Mouse (Mus musculus) embryonic fibroblast, embryonic 13.5 days (primary cell): ENCODE measurements around the gene Nr4a1.

Source experiments
- CTCF ChIP-seq: IDR thresholded peaks from 2 replicates; pipeline ENCODE4 v1.5.1; 2011; ENCODE audit warnings: mild to moderate bottlenecking, control low read depth, low read length, moderate library complexity, borderline replicate concordance; ENCODE audit not compliant: insufficient read depth
- POLR2A ChIP-seq: IDR thresholded peaks from 2 replicates; pipeline ENCODE4 v1.6.1; 2011; ENCODE audit warnings: low read depth, mild to moderate bottlenecking, control low read depth, low read length, moderate library complexity

GRCm38 (mm10) chr15:101277351-101277899, 23.4 kb downstream of the Nr4a1 start:
- no peak for TF ChIP-seq CTCF
- TF ChIP-seq POLR2A: no peak
